Mouse (Mus musculus): ENCODE data around the gene Slco2a1. TPM values are rescaled to one million over a fixed set of nuclear protein-coding genes. Genes with fewer than 3 reads are reported as not detected.

Gene Slco2a1
- 6.0 and 9.6 TPM in 2 replicates for polyA plus RNA-seq (2015; fragmentation: Nextera tagmentation; extraction: Ambion mirVana)

DNA sequence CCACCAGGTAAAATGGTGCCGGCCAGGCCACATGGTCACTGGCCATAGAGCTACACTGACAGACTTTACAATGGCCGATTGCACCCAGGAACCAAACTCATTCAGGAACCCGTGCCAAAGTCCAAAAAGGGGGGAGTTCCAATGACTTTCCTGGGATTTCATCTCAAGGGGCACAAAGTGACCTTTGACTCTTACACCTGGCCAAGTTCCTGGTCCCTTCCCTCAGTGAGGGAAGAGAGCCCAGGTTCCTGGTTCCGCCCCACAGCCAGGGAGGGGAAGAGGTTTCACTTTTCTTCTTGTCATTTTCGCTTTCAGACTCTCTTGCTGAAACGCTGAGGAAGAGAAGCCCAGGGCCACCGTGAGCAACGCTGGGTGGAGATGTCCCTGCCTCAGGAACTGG is at the start of gene Slco2a1:
Gene Slco2a1 (plus strand): TSS at position 251 of the 400 bp plus-strand sequence.
- peaks cover 28% of the 10 kb centered on the region for H3K4me1 ChIP-seq (replicated peaks)
- H3K4me3 ChIP-seq = no peak within 1 kb of the TSS
- no peak within 1 kb of the TSS for H3K9ac ChIP-seq
- H3K4me2 ChIP-seq = no peak within 1 kb of the TSS
- H3K27ac ChIP-seq = no peak within 1 kb of the TSS
- H3K9me3 ChIP-seq (replicated peaks) = no peaks in the 10 kb centered on the region
- ATAC-seq (replicated peaks; ENCODE audit: insufficient number of reproducible peaks, insufficient read depth, low FRiP score, low read depth) = no peak
- no peaks in the 10 kb centered on the region for H3K36me3 ChIP-seq
- 81% methylated on average over 8 of the region's 8 CpGs for WGBS
- no peaks in the 10 kb centered on the region for H3K27me3 ChIP-seq

DNA sequence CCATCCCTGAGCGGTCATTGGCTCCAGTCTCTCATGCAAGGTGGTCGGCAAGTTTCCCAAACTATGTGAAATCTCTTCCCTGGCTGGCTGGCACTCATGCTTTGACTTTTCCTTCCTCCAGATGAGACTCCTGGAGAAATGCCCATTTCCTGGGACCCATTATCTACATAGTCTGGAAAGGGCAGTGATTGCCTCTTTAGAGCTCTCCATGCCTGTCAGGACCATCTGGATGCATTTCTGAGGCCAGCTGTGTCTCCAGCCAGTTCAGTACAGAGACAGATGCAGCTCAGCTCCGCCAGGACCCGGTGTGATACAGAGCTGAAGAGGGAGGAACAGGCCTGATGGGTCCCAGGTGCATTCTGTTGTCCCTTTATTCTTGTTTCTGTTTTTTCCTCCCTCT is 46.3 kb upstream of the Slco2a1 start:
- Histone ChIP-seq H3K27ac (no peak overlapping the region), H3K4me1 (replicated peaks) (no peaks in the 10 kb centered on the region), H3K9ac (no peak overlapping the region), H3K27me3 (no peaks in the 10 kb centered on the region), H3K4me2 (no peak overlapping the region), H3K4me3 (no peak overlapping the region), H3K9me3 (replicated peaks) (no peaks in the 10 kb centered on the region), H3K36me3 (no peaks in the 10 kb centered on the region)
- WGBS = 79% methylated on average over 4 of the region's 4 CpGs
- ATAC-seq (replicated peaks; ENCODE audit: insufficient number of reproducible peaks, insufficient read depth, low FRiP score, low read depth) = no peak

DNA sequence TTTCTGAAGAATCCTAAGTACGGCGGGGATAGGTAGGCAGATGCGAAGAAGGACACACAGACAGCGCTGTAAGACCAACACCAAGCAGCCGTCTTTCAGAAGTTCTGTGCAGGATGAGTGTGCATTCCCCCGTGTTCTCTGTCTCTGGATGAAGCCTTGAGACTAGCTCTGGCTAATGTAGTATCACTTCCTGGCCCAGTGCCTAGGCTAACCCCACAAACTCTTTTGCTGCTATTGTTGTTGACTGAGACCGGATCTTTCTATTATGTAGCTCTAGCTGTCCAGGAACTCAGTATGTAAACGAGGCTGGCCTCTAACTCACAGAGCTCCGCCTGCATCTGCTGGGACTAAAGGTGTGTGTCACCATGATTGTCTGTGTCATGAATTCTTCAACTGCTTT is 43.6 kb upstream of the Slco2a1 start:
- no peak overlapping the region for H3K27ac ChIP-seq
- WGBS = 89% methylated on average over 9 of the region's 9 CpGs
- no peaks in the 10 kb centered on the region for H3K36me3 ChIP-seq
- H3K27me3 ChIP-seq = no peaks in the 10 kb centered on the region
- H3K9ac ChIP-seq = no peak overlapping the region
- no peak for ATAC-seq (replicated peaks; ENCODE audit: insufficient number of reproducible peaks, insufficient read depth, low FRiP score, low read depth)
- H3K9me3 ChIP-seq (replicated peaks) = no peaks in the 10 kb centered on the region
- no peaks in the 10 kb centered on the region for H3K4me1 ChIP-seq (replicated peaks)
- H3K4me3 ChIP-seq = no peak overlapping the region
- no peak overlapping the region for H3K4me2 ChIP-seq

DNA sequence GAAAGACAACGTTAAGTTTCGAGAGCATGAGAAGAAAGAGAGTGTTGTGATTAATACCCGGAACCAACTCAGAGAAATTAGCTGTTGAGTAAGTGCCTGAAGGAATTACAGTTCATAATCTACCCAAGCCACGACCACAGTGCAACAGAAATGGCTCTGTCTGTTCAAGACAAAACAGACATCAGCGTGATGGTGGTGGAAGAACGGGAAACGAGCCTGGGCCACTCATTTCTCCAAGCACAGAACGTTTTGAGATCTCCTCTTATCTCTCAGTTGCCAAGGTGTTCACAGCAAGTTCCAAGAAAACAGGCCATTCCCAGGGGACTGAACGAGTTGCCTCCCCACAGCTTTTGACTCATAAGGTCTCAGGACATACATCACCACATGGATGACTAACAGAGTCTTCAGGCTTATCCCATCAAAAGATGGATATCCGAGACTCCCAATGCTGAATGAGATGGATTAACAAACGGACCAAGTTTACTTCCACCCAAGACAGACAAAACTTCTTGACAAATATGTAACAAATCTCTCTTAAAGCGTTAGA is 42.0 kb upstream of the Slco2a1 start:
- H3K27ac ChIP-seq = no peak overlapping the region
- H3K27me3 ChIP-seq = no peaks in the 10 kb centered on the region
- H3K36me3 ChIP-seq = no peaks in the 10 kb centered on the region
- no peak overlapping the region for H3K4me3 ChIP-seq
- H3K9ac ChIP-seq = no peak overlapping the region
- no peak overlapping the region for H3K4me2 ChIP-seq
- ATAC-seq (replicated peaks; ENCODE audit: insufficient number of reproducible peaks, insufficient read depth, low FRiP score, low read depth) = no peak
- WGBS = 70% methylated on average over 12 of the region's 12 CpGs
- H3K9me3 ChIP-seq (replicated peaks) = no peaks in the 10 kb centered on the region
- H3K4me1 ChIP-seq (replicated peaks) = no peaks in the 10 kb centered on the region

DNA sequence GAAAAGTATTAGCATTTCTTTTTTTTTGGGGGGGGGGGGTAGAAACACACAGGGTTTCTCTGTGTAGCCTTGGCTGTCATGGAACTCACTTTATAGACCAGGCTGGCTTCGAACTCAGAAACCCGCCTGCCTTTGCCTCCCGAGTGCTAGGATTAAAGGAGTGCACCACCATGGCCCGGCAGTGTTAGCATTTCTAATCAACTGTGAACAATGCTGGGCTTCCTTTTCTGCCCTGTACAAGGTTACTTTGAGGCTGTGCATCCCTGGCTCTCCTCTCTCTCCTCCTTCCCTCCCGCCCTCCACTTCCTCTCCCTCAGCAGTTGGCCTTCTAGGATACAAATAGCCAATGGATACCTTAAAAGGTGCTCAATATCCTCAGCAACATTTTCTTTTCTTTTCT is 39.8 kb upstream of the Slco2a1 start:
- no peaks in the 10 kb centered on the region for H3K27me3 ChIP-seq
- H3K9ac ChIP-seq = no peak overlapping the region
- WGBS = 70% methylated on average over 5 of the region's 5 CpGs
- H3K4me3 ChIP-seq = no peak overlapping the region
- H3K4me1 ChIP-seq (replicated peaks) = no peaks in the 10 kb centered on the region
- H3K27ac ChIP-seq = no peak overlapping the region
- H3K36me3 ChIP-seq = no peaks in the 10 kb centered on the region
- no peaks in the 10 kb centered on the region for H3K9me3 ChIP-seq (replicated peaks)
- ATAC-seq (replicated peaks; ENCODE audit: insufficient number of reproducible peaks, insufficient read depth, low FRiP score, low read depth) = no peak
- H3K4me2 ChIP-seq = no peak overlapping the region

DNA sequence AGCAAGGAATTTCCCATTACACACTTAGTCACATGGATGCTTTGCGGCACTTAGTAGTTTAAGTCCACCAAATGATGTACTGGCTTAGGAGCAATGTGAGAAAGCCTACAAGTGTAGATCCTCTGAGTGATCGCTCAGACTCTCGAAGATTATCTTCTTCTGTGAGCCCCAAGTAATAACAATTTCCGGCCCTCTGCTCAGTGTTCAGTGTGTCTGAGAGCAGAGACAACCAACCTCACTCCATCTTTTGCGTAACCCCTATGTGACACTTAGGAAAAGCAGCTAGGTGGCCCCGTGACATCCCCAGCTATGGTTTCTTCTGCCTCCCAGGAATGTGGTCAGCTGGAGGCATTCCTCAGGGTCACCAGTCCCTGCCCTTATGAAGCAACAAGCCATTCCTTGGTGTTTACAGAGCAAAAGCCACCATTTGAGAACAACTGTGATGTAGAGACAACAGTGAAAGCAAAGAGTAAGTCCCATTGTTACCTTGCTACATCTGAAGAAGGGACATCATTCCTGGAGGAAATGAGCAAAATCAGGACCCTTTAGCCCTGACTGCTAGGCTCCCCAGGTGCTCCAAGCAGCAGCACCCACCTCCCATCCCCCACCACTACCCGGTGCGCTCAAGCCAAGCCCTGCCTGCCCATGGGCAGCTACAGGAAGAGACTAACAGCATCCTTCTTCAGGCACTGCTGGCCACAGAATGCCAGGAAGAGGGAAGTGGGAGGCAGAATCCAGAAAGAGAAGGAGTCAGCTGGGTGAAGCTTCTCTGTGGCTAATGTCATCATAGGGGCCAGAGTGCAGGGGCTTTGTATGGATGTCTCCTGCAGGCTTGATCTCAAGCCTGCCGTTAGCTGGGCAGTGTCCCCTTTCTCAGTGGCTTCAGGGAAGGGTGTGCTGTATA is 37.2 kb upstream of the Slco2a1 start:
- H3K36me3 ChIP-seq = no peaks in the 10 kb centered on the region
- 75% methylated on average over 9 of the region's 9 CpGs for WGBS
- no peak overlapping the region for H3K27ac ChIP-seq
- no peak for ATAC-seq (replicated peaks; ENCODE audit: insufficient number of reproducible peaks, insufficient read depth, low FRiP score, low read depth)
- H3K9me3 ChIP-seq (replicated peaks) = no peaks in the 10 kb centered on the region
- H3K4me3 ChIP-seq = no peak overlapping the region
- H3K4me1 ChIP-seq (replicated peaks) = no peaks in the 10 kb centered on the region
- no peaks in the 10 kb centered on the region for H3K27me3 ChIP-seq
- no peak overlapping the region for H3K9ac ChIP-seq
- H3K4me2 ChIP-seq = no peak overlapping the region

DNA sequence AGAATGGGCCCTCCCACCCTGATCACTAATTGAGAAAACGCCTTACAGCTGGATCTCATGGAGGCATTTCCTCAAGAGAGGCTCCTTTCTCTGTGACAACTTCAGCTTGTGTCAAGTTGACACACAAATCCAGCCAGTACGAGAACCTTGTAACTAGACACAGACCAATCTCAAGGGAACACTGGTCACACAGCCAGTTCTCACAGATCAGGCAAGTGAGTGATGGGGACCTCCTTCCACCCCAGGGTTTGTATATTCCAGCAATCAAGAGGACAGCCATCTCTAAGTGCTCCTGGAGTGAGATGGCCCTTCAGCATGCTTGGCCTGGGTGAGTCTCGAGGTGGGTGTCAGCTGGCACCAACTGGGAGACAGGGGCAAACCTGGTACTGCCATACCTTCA is 32.6 kb upstream of the Slco2a1 start:
- WGBS = 75% methylated on average over 3 of the region's 3 CpGs
- H3K4me3 ChIP-seq = no peak overlapping the region
- no peak overlapping the region for H3K4me2 ChIP-seq
- no peaks in the 10 kb centered on the region for H3K4me1 ChIP-seq (replicated peaks)
- H3K36me3 ChIP-seq = no peaks in the 10 kb centered on the region
- no peak overlapping the region for H3K9ac ChIP-seq
- H3K27ac ChIP-seq = no peak overlapping the region
- no peak for ATAC-seq (replicated peaks; ENCODE audit: insufficient number of reproducible peaks, insufficient read depth, low FRiP score, low read depth)
- no peaks in the 10 kb centered on the region for H3K9me3 ChIP-seq (replicated peaks)
- H3K27me3 ChIP-seq = 0 out of 2 replicates have a peak, but pooled peaks cover 3% of the 10 kb centered on the region

DNA sequence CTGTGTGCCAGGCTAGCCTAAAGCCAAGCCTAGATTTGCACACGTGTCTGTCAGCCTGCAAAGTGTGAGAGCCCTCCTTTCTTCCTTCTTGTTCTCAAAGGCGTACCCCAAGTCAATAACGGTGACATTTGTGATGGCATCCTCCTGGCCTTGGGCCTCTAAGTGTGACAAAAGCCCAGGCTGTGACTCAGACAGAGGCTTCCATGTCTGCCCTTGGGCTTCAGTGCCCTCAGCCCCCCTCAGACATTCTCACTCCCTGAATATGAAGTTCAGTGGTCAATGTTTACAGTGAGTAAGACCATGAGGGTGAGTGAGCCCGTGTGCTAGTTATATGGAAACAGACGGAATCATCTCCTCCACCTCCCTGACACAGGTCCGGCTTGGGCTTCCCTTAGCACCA is 29.8 kb upstream of the Slco2a1 start:
- Histone ChIP-seq H3K36me3 (no peaks in the 10 kb centered on the region), H3K9ac (no peak overlapping the region), H3K4me1 (replicated peaks) (peaks cover 8% of the 10 kb centered on the region), H3K27ac (no peak overlapping the region), H3K27me3 (0 out of 2 replicates have a peak, but pooled peaks cover 3% of the 10 kb centered on the region), H3K9me3 (replicated peaks) (no peaks in the 10 kb centered on the region), H3K4me3 (no peak overlapping the region), H3K4me2 (no peak overlapping the region)
- ATAC-seq (replicated peaks; ENCODE audit: insufficient number of reproducible peaks, insufficient read depth, low FRiP score, low read depth) = no peak
- WGBS = 75% methylated on average over 6 of the region's 6 CpGs

DNA sequence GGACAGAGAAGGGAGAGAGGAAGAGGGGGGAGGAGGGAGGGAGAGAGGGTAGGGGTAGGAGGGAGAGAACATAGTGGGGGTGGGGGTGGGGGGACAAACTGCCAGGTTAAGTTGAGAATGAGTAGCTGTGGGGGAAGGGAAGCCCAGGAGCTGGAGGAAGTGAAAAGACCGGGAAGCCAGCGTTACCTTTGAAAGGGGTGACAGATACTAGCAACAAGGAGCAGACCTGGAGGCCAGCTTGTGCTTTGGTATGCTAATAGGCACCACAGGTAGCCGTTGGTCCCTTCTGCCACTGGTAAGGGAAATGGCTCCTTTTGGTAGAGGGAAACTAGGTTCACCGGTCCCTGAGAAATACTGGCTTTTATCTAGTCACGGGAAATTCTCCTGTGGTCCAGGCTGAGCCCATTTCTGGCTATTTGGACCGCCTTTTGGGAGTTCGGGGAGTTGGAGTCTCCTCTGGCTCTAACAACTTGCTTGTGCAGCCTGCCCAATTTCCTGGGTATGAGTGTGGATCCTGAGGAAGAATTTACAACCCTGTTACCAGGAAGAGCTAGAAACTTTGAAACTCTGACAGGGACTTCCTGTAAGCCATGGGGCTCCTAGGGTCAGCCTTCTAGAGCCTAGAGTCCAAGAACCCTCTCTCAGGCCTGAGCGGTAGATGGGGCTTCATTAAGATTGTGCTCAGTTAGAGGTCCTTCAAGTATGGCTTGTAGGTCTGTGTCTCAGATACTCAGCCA is 27.0 kb upstream of the Slco2a1 start:
- no peak overlapping the region for H3K4me2 ChIP-seq
- 35% methylated on average over 8 of the region's 8 CpGs for WGBS
- no peaks in the 10 kb centered on the region for H3K9me3 ChIP-seq (replicated peaks)
- peaks cover 8% of the 10 kb centered on the region for H3K4me1 ChIP-seq (replicated peaks)
- no peak overlapping the region for H3K9ac ChIP-seq
- no peaks in the 10 kb centered on the region for H3K36me3 ChIP-seq
- ATAC-seq (replicated peaks; ENCODE audit: insufficient number of reproducible peaks, insufficient read depth, low FRiP score, low read depth) = no peak
- 0 out of 2 replicates have a peak, but pooled peaks cover 3% of the 10 kb centered on the region for H3K27me3 ChIP-seq
- H3K27ac ChIP-seq = no peak overlapping the region
- H3K4me3 ChIP-seq = no peak overlapping the region

DNA sequence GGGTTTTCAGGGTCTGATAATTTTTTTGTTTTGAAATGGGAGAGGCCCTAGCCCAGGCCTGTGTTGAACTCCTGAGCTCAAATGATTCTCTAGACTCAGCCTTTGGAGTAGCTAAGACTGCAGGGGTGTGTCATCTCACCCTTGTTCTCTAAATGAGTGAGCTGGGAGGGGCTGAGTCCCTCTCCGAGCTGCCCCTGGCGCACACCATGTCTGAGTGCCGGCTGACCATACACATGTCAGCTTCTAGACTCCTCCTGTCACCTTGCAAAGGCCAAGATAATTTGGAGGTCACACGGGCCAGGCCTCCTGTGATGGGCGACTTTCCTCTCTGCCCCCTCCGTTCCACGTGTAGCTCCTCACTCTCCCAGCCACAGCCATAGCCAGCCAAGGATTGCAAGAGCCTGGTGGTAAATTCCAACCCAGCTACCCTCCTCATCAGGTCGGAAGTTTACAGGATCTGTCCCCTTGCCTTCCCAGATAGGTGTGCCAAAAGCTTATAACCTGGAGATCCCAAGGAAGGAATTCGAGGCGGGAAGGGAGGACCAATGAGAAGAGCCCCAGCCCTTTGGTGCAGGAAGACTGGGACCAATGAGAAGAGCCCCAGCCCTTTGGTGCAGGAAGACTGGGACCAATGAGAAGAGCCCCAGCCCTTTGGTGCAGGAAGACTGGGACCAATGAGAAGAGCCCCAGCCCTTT is 26.3 kb upstream of the Slco2a1 start:
- Histone ChIP-seq H3K36me3 (no peaks in the 10 kb centered on the region), H3K4me3 (no peak overlapping the region), H3K9ac (no peak overlapping the region), H3K4me1 (replicated peaks) (peaks cover 8% of the 10 kb centered on the region), H3K27me3 (0 out of 2 replicates have a peak, but pooled peaks cover 3% of the 10 kb centered on the region), H3K9me3 (replicated peaks) (no peaks in the 10 kb centered on the region), H3K27ac (no peak overlapping the region), H3K4me2 (no peak overlapping the region)
- no peak for ATAC-seq (replicated peaks; ENCODE audit: insufficient number of reproducible peaks, insufficient read depth, low FRiP score, low read depth)
- WGBS = 58% methylated on average over 10 of the region's 10 CpGs

DNA sequence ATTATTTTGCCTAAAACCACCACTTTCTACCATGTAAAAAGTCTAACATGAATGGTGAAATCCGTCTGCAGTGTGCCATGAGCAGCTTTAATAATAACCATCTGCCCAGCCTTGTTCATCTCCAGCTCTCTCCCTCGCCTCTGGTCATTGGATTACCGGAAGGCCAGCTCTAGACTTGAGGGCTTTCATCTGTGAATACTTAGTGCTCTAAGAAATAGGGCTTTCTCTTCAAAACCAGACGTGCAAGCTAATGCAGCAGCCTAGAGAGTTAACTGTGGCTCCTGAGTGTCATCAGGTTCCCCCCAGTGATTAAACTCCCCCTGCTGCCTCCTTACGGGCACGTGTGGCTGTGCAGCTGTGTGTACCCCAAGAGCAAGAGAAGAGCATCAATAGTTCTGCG is 25.2 kb upstream of the Slco2a1 start:
- H3K4me1 ChIP-seq (replicated peaks) = peaks cover 8% of the 10 kb centered on the region
- 71% methylated on average over 7 of the region's 7 CpGs for WGBS
- H3K4me3 ChIP-seq = no peak overlapping the region
- no peaks in the 10 kb centered on the region for H3K9me3 ChIP-seq (replicated peaks)
- 0 out of 2 replicates have a peak, but pooled peaks cover 3% of the 10 kb centered on the region for H3K27me3 ChIP-seq
- ATAC-seq (replicated peaks; ENCODE audit: insufficient number of reproducible peaks, insufficient read depth, low FRiP score, low read depth) = no peak
- H3K4me2 ChIP-seq = no peak overlapping the region
- H3K9ac ChIP-seq = no peak overlapping the region
- no peaks in the 10 kb centered on the region for H3K36me3 ChIP-seq
- H3K27ac ChIP-seq = no peak overlapping the region

All from heart, embryonic 15.5 days (tissue).